Mouse (Mus musculus) embryonic fibroblast, embryonic 13.5 days (primary cell): ENCODE results near the gene Acsl3.

ENCODE experiments used
- CTCF ChIP-seq: IDR thresholded peaks from 2 replicates; pipeline ENCODE4 v1.5.1; 2011; ENCODE audit warnings: mild to moderate bottlenecking, control low read depth, low read length, moderate library complexity, borderline replicate concordance; ENCODE audit not compliant: insufficient read depth
- POLR2A ChIP-seq: IDR thresholded peaks from 2 replicates; pipeline ENCODE4 v1.6.1; 2011; ENCODE audit warnings: low read depth, mild to moderate bottlenecking, control low read depth, low read length, moderate library complexity

DNA sequence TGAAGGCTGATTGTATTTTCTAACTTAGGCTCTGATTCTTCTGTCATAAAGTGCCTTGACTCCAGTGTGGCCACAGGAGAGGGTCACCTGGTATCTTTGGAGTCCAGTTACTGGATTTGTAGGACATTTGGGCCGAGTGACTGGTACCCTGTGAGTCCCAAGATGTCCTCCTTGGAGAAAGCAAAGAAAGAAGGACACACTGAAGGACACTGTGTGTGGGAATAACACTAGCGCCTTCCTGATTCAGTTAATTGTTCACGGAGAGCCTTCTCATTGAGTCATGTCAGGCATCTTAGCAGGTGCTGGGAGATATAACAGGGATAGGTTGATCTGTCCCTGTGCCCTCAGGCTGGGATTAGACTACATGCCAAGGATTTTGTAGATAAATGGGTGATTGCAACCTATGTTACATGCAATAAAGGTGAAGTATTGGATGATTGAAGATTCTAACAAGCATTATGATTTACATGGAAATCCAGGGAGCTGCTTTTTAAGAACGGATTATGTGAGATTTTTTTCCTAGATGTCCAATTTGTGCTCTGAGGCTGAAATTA is 1.7 kb downstream of the Acsl3 start:
- no peak for TF ChIP-seq POLR2A
- no peak for TF ChIP-seq CTCF
